Mouse (Mus musculus) lung, embryonic 14.5 days (tissue): ENCODE results near the gene Fsd1. TPM values are rescaled to one million over a fixed set of nuclear protein-coding genes. Genes with fewer than 3 reads are reported as not detected.
"Not testable (repeated sequence)": the region's sequence is repeated elsewhere in the genome, so short reads cannot be mapped to it uniquely, and the experiment has no call there.

Experiments
- ATAC-seq: fragments of 200-750 bp; cut with Nextera tagmentation; 2 replicates; pipeline ENCODE4 v1.8.0; 2017; ENCODE audit warnings: mild to moderate bottlenecking, moderate TSS enrichment, moderate library complexity; ENCODE audit not compliant: insufficient read depth
- DNase-seq: peaks from one replicate; pipeline ENCODE4 v3.0.0-alpha.2; 2015
- H3K27ac ChIP-seq: fragments of 300-500 bp; sonication (generic); 2 replicates; pipeline ENCODE4 v1.5.1; 2014; ENCODE audit warnings: low read depth, mild to moderate bottlenecking, moderate library complexity
- H3K27me3 ChIP-seq: fragments of 300-500 bp; sonication (generic); 2 replicates; pipeline ENCODE4 v1.6.1; 2014; ENCODE audit warnings: low read length, control low read depth; ENCODE audit not compliant: insufficient read depth
- H3K36me3 ChIP-seq: fragments of 300-500 bp; sonication (generic); 2 replicates; pipeline ENCODE4 v1.6.1; 2014; ENCODE audit warnings: control low read depth; ENCODE audit not compliant: insufficient read depth
- H3K4me1 ChIP-seq: fragments of 300-500 bp; sonication (generic); 2 replicates; pipeline ENCODE4 v1.6.1; 2014; ENCODE audit warnings: antibody characterized with exemption, control low read depth; ENCODE audit not compliant: insufficient read depth
- H3K4me2 ChIP-seq: fragments of 300-500 bp; sonication (generic); 2 replicates; pipeline ENCODE4 v1.6.1; 2014; ENCODE audit warnings: mild to moderate bottlenecking
- H3K4me3 ChIP-seq: fragments of 300-500 bp; sonication (generic); 2 replicates; pipeline ENCODE4 v1.5.1; 2014; ENCODE audit warnings: low read depth, low read length
- H3K9ac ChIP-seq: fragments of 300-500 bp; sonication (generic); 2 replicates; pipeline ENCODE4 v1.6.1; 2014
- H3K9me3 ChIP-seq: fragments of 300-500 bp; sonication (generic); 2 replicates; pipeline ENCODE4 v1.6.1; 2016; ENCODE audit warnings: low read depth, low read length, control low read depth
- CTCF ChIP-seq: IDR thresholded peaks from 2 replicates; pipeline ENCODE4 v1.5.1; 2016; ENCODE audit warnings: antibody characterized with exemption, low read depth
- WGBS: fragments of 180-500 bp; shearing (Covaris S2); extraction: QIAGEN DNeasy Blood & Tissue Kit; methylation state at CpG from one replicate; pipeline ENCODE4 v1.1.7; 2014; 5-methylcytosine and 5-hydroxymethylcytosine counted together
- polyA plus RNA-seq: library from polyadenylated mRNA; unstranded; fragments of >200 nt; fragmentation: Nextera tagmentation; extraction: Ambion mirVana; gene quantifications from 2 replicates; pipeline ENCODE4 v1.2.1, GENCODE M21; 2014

The Fsd1 gene
- 6.6 and 11.5 TPM in 2 replicates for polyA plus RNA-seq

GRCm38 (mm10) chr17:55986030-55986961 lies at the start of gene Fsd1:
Fsd1 (plus strand) TSS chr17:55986509.
- peak; percentile 50 for ATAC-seq
- no peak for TF ChIP-seq CTCF

DNA sequence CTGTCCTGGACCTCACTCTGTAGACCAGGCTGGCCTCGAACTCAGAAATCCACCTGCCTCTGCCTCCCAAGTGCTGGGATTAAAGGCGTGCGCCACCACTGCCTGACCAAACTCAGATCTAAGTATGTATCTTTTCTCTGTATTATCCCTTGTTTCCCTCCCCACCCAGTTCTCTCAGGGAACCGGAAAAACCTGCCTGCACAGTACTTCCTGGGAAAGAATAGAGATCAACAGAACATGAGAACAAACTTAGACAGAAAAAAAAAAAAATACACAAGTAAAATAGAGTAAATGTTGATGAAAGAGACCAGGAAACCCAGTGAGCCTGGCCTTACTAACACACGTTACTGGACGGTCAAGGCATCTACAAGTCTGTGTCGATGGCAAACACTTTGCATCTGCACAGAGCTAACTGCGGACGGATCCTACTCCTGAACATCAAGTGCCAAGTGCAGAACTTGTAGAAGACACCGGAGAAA lies 41.9 kb upstream of the Fsd1 start:
- not testable (repeated sequence) for H3K4me1 ChIP-seq, ATAC-seq, DNase-seq, H3K36me3 ChIP-seq, H3K9me3 ChIP-seq, H3K27me3 ChIP-seq
- Histone ChIP-seq H3K4me3 (peak overlapping the region; percentile 46), H3K27ac (peak overlapping the region; percentile 76), H3K9ac (peak overlapping the region; percentile 36), H3K4me2 (peak overlapping the region; percentile 76)
- 25% methylated on average over 10 of the region's 10 CpGs for WGBS

More at GRCm38 (mm10) chr17:55986030-55986961, at the start of gene Fsd1:
- Histone ChIP-seq H3K36me3 (no peaks in the 10 kb centered on the region), H3K9ac (peak within 1 kb of the TSS; percentile 52), H3K4me1 (no peaks in the 10 kb centered on the region), H3K9me3 (no peaks in the 10 kb centered on the region), H3K27ac (no peak within 1 kb of the TSS), H3K4me2 (peak within 1 kb of the TSS; percentile 76), H3K4me3 (peak within 1 kb of the TSS; percentile 46), H3K27me3 (no peaks in the 10 kb centered on the region)
- 7% methylated on average over 34 of the region's 35 CpGs for WGBS
- DNase-seq, result peak; percentile 83

DNA sequence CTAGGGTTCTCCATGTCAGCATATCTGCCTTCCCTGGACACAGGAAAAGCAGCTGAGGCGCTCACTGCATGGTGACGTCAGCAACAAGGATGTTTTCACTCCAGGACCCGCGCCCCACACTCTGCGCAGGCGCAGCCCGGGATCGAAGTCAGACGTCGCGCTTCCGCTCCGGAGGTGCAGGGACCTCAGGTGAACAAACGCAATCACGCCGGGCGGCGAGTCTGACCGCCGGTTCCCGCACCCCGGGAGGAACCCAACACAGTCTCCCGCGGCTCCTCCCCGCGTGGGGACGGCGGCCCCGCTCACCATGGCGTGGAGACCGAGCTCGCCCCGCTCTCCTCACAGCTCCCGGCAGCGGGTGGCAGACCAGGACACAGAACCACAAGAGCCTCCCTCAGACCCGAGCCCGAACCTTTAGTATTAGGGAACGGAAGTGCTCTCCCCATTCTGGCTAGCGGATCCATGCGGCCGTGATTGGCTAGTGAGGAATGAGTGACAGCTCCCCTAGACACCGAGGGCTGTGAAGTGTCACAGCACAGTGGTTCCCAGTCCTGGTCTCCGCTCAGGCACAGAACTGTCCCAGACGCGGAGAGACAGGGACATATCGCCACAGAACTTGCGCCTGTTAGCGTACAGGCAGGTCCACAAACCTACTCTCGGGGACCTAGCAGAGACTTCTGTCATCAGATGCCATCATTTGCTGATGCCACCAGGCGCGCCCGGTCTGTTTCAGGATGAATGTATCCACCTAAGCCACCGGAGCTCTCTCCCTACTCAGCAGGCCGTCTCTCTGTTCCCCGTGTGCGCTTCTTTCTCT lies 41.2 kb upstream of the Fsd1 start:
- ATAC-seq, result peak; percentile 98
- not testable (repeated sequence) for H3K9me3 ChIP-seq, H3K4me1 ChIP-seq, H3K36me3 ChIP-seq, H3K27me3 ChIP-seq
- Histone ChIP-seq H3K4me2 (peak overlapping the region; percentile 76), H3K27ac (peak overlapping the region; percentile 84), H3K9ac (peak overlapping the region; percentile 56), H3K4me3 (peak overlapping the region; percentile 46)
- WGBS, result under 1% methylated on average over 56 of the region's 56 CpGs
- DNase-seq, result peak; percentile 82

DNA sequence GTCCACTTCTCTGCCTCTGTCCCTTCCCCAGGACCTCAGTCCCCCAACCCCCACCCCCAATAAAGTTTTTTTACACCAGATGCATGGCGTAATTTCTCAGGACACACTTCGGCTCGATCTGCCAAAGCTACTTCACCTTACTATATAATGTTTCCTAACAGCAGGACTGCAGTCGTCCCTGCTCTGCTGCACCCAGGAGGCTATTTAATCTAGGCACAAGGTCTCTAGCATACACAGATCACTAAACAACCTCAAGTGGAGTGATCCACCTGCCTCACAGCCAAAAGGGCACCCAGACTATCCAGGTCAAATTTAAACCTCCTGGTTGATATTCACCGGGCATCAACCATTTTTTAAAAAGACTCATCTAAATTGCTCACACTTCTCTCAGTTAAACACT lies 40.6 kb upstream of the Fsd1 start:
- H3K4me2 ChIP-seq, result peak overlapping the region; percentile 76
- peak overlapping the region; percentile 46 for H3K4me3 ChIP-seq
- H3K9ac ChIP-seq, result peak overlapping the region; percentile 56
- no peaks in the 10 kb centered on the region for H3K36me3 ChIP-seq
- H3K4me1 ChIP-seq, result no peaks in the 10 kb centered on the region
- H3K27ac ChIP-seq, result peak overlapping the region; percentile 84
- no peaks in the 10 kb centered on the region for H3K27me3 ChIP-seq
- TF ChIP-seq CTCF, result no peak
- ATAC-seq (no peak), DNase-seq (no peak)
- no peaks in the 10 kb centered on the region for H3K9me3 ChIP-seq
- 25% methylated on average over 5 of the region's 5 CpGs for WGBS

GRCm38 (mm10) chr17:55948647-55949046 lies 37.7 kb upstream of the Fsd1 start:
- Histone ChIP-seq H3K9me3 (no peaks in the 10 kb centered on the region), H3K27ac (no peak overlapping the region), H3K4me1 (no peaks in the 10 kb centered on the region), H3K9ac (no peak overlapping the region), H3K4me2 (no peak overlapping the region), H3K36me3 (no peaks in the 10 kb centered on the region), H3K27me3 (no peaks in the 10 kb centered on the region), H3K4me3 (no peak overlapping the region)
- no peak for DNase-seq
- ATAC-seq, result no peak
- TF ChIP-seq CTCF, result no peak
- WGBS, result 85% methylated on average over 4 of the region's 4 CpGs

DNA sequence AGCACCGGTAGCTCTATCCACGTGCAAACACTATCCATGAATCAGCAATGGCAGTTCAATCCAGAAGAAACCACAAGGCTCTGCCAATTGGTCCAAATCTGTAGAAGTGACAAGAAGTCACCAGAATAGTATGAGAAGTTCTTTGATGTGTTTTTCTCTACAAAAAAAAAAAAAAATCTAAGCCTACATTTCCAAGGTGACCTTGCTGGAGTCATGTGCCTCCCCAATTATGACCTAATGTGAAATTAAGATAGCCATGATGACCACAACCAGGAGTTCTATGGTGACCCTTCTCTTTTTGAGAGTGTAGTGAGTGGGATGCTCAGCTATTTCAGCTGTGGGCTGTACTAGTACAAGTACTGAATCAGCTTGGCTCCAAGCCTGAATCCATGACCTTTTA lies 36.9 kb upstream of the Fsd1 start, which contains the start of gene Zfp119b:
Zfp119b (minus strand) TSS at position 101 of the 400 bp plus-strand sequence.
- Histone ChIP-seq H3K27ac (no peak within 1 kb of the TSS), H3K36me3 (no peaks in the 10 kb centered on the region), H3K27me3 (no peaks in the 10 kb centered on the region), H3K4me1 (no peaks in the 10 kb centered on the region), H3K4me2 (no peak within 1 kb of the TSS), H3K9me3 (no peaks in the 10 kb centered on the region), H3K4me3 (no peak within 1 kb of the TSS), H3K9ac (no peak within 1 kb of the TSS)
- 85% methylated on average over 2 of the region's 2 CpGs for WGBS
- DNase-seq (no peak), ATAC-seq (no peak)
- TF ChIP-seq CTCF, result no peak

GRCm38 (mm10) chr17:55950601-55951000 lies 35.7 kb upstream of the Fsd1 start:
- Histone ChIP-seq H3K27ac (no peak overlapping the region), H3K9me3 (no peaks in the 10 kb centered on the region), H3K36me3 (no peaks in the 10 kb centered on the region), H3K4me3 (no peak overlapping the region), H3K4me2 (no peak overlapping the region), H3K4me1 (no peaks in the 10 kb centered on the region), H3K9ac (no peak overlapping the region), H3K27me3 (no peaks in the 10 kb centered on the region)
- ATAC-seq, result no peak
- no peak for DNase-seq
- TF ChIP-seq CTCF, result no peak
- WGBS, result 62% methylated on average over 9 of the region's 9 CpGs
